11 mouse cellular contexts compared by ENCODE assay signal in the genomic region with DNA sequence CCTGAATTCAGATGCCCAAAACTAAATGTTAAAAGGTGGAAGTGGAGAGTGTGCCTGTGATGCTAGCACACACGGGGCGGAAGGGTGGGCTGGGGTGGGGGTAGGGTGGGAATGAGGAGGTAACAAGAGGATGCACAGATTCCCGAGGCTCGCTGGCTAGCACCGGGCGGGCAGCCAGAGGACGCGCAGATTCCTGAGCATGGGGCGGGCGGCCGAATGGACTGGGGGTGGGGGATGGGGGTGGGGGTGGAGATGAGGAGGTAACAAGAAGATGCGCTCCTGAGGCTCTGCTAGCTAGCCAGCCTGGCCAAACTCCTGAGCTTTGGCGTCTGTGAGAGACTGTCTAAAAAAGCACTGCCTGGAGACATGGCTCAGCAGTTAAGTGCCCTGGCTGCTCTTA. TPM values are rescaled to one million over a fixed set of nuclear protein-coding genes. Genes with fewer than 3 reads are reported as not detected.
A peak's percentile ranks its signal among the peaks of the same experiment; 100 is the strongest.
DNase-seq lines count a peak whose midpoint lies in the region; ATAC-seq and TF ChIP-seq lines count a peak whose summit lies in the region.
"Had no signal": no experiment of that assay in that cellular context is flagged by ENCODE, and none has a peak within 500 bp of the region (broad histone marks: within the 10 kb centered on the region; RNA-seq: fewer than 3 reads in every experiment).

No protein-coding gene starts in this region.

- WGBS in forebrain, embryonic 10.5 days = 3% methylated on average over 13 of the region's 13 CpGs
- WGBS in forebrain, embryonic 11.5 days = 7% methylated on average over 13 of the region's 13 CpGs
- 9% methylated on average over 13 of the region's 13 CpGs for WGBS in lung, embryonic 15.5 days
- 4% methylated on average over 13 of the region's 13 CpGs for WGBS in lung, postnatal 0 days
- WGBS in hindbrain, embryonic 13.5 days = 3% methylated on average over 13 of the region's 13 CpGs
- WGBS in stomach, embryonic 14.5 days = 3% methylated on average over 13 of the region's 13 CpGs

- H3K4me3 ChIP-seq in forebrain, embryonic 10.5 days = peak overlapping the region; percentile 9; the same call in 1 of the 2 replicates
- H3K4me3 ChIP-seq in forebrain, embryonic 11.5 days (ENCODE audit: low read depth, low read length) = no peak overlapping the region
- H3K4me3 ChIP-seq in lung, embryonic 15.5 days = no peak overlapping the region
- H3K4me3 ChIP-seq in lung, postnatal 0 days (ENCODE audit: low read depth, low read length) = no peak overlapping the region
- no peak overlapping the region for H3K4me3 ChIP-seq in hindbrain, embryonic 13.5 days
- no peak overlapping the region for H3K4me3 ChIP-seq in stomach, embryonic 14.5 days (ENCODE audit: low read depth, low read length)
- H3K4me3 ChIP-seq: liver, embryonic 15.5 days had no signal

- peaks cover 24% of the 10 kb centered on the region for H3K27me3 ChIP-seq in forebrain, embryonic 10.5 days (ENCODE audit: poor library complexity, severe bottlenecking)
- no peaks in the 10 kb centered on the region for H3K27me3 ChIP-seq in forebrain, embryonic 11.5 days (ENCODE audit: control insufficient read depth, insufficient read depth, low read length)
- H3K27me3 ChIP-seq in lung, embryonic 15.5 days = peaks cover 4% of the 10 kb centered on the region; the same call in 1 of the 2 replicates
- H3K27me3 ChIP-seq in lung, postnatal 0 days (replicated peaks; ENCODE audit: insufficient read depth, low read length) = no peaks in the 10 kb centered on the region
- H3K27me3 ChIP-seq in hindbrain, embryonic 13.5 days = no peaks in the 10 kb centered on the region
- H3K27me3 ChIP-seq in stomach, embryonic 14.5 days (ENCODE audit: control insufficient read depth, insufficient read depth, low read length) = no peaks in the 10 kb centered on the region

- H3K4me1 ChIP-seq in forebrain, embryonic 10.5 days = peaks cover 10% of the 10 kb centered on the region
- H3K4me1 ChIP-seq in forebrain, embryonic 11.5 days (replicated peaks; ENCODE audit: control insufficient read depth, insufficient read depth, low read length) = 0 out of 2 replicates have a peak, but pooled peaks cover 1% of the 10 kb centered on the region
- H3K4me1 ChIP-seq in lung, embryonic 15.5 days = peaks cover 4% of the 10 kb centered on the region; the same call in 1 of the 2 replicates
- H3K4me1 ChIP-seq in lung, postnatal 0 days (ENCODE audit: insufficient read depth, low read depth, low read length) = no peaks in the 10 kb centered on the region
- H3K4me1 ChIP-seq in hindbrain, embryonic 13.5 days (replicated peaks) = peaks cover 16% of the 10 kb centered on the region
- peaks cover 5% of the 10 kb centered on the region; the same call in 1 of the 2 replicates for H3K4me1 ChIP-seq in stomach, embryonic 14.5 days (ENCODE audit: control insufficient read depth, insufficient read depth, low read length)

- no peak for TF ChIP-seq CTCF in lung, postnatal 0 days (IDR thresholded peaks at IDR 0.05)

- H3K4me2 ChIP-seq in forebrain, embryonic 11.5 days (ENCODE audit: low read depth, low read length, severe bottlenecking) = no peak overlapping the region
- H3K4me2 ChIP-seq in lung, embryonic 15.5 days = peak overlapping the region; percentile 38
- H3K4me2 ChIP-seq in lung, postnatal 0 days (replicated peaks; ENCODE audit: low read depth, low read length) = no peak overlapping the region
- peak overlapping the region; percentile 25 for H3K4me2 ChIP-seq in hindbrain, embryonic 13.5 days
- peak overlapping the region; percentile 26; the same call in 1 of the 2 replicates for H3K4me2 ChIP-seq in stomach, embryonic 14.5 days (replicated peaks; ENCODE audit: low read depth, low read length)
- H3K4me2 ChIP-seq: liver, embryonic 15.5 days had no signal

- no peak for TF ChIP-seq EP300 in lung, postnatal 0 days (IDR thresholded peaks at IDR 0.05)

- H3K36me3 ChIP-seq in forebrain, embryonic 10.5 days (replicated peaks) = peaks cover 13% of the 10 kb centered on the region
- H3K36me3 ChIP-seq in forebrain, embryonic 11.5 days (ENCODE audit: control insufficient read depth, insufficient read depth, low read length) = no peaks in the 10 kb centered on the region
- H3K36me3 ChIP-seq in lung, embryonic 15.5 days = no peaks in the 10 kb centered on the region
- no peaks in the 10 kb centered on the region for H3K36me3 ChIP-seq in lung, postnatal 0 days (ENCODE audit: insufficient read depth, low read length)
- peaks cover 15% of the 10 kb centered on the region for H3K36me3 ChIP-seq in hindbrain, embryonic 13.5 days
- H3K36me3 ChIP-seq in stomach, embryonic 14.5 days (ENCODE audit: control insufficient read depth, insufficient read depth, low read length) = no peaks in the 10 kb centered on the region

- no peak overlapping the region for H3K9ac ChIP-seq in forebrain, embryonic 11.5 days (ENCODE audit: low read length)
- H3K9ac ChIP-seq in lung, embryonic 15.5 days = no peak overlapping the region
- no peak overlapping the region for H3K9ac ChIP-seq in lung, postnatal 0 days (replicated peaks; ENCODE audit: low read depth)
- no peak overlapping the region for H3K9ac ChIP-seq in hindbrain, embryonic 13.5 days
- H3K9ac ChIP-seq in stomach, embryonic 14.5 days (replicated peaks; ENCODE audit: low read depth, low read length) = no peak overlapping the region
- H3K9ac ChIP-seq: liver, embryonic 15.5 days had no signal

- no peak for ATAC-seq in forebrain, embryonic 11.5 days (replicated peaks; ENCODE audit: low FRiP score)
- ATAC-seq in lung, embryonic 15.5 days (ENCODE audit: borderline replicate concordance, extremely low read depth, low FRiP score, low TSS enrichment) = peak; percentile 57; the same call in 1 of the 2 replicates
- ATAC-seq in lung, postnatal 0 days = no peak
- no peak for ATAC-seq in hindbrain, embryonic 13.5 days (ENCODE audit: low FRiP score)
- no peak for ATAC-seq in stomach, embryonic 14.5 days (ENCODE audit: insufficient number of reproducible peaks, insufficient read depth, low FRiP score, low read depth)

- no peak overlapping the region for H3K27ac ChIP-seq in forebrain, embryonic 10.5 days
- H3K27ac ChIP-seq in forebrain, embryonic 11.5 days (ENCODE audit: low read depth, low read length) = no peak overlapping the region
- no peak overlapping the region for H3K27ac ChIP-seq in lung, embryonic 15.5 days
- H3K27ac ChIP-seq in lung, postnatal 0 days (ENCODE audit: low read length) = no peak overlapping the region
- H3K27ac ChIP-seq in hindbrain, embryonic 13.5 days = peak overlapping the region; percentile 10; the same call in 1 of the 2 replicates
- no peak overlapping the region for H3K27ac ChIP-seq in stomach, embryonic 14.5 days (ENCODE audit: low read length)
- H3K27ac ChIP-seq: liver, embryonic 15.5 days had no signal

- H3K9me3 ChIP-seq in forebrain, embryonic 10.5 days = no peaks in the 10 kb centered on the region
- no peaks in the 10 kb centered on the region for H3K9me3 ChIP-seq in forebrain, embryonic 11.5 days (ENCODE audit: control insufficient read depth, low read length)
- H3K9me3 ChIP-seq in lung, embryonic 15.5 days = no peaks in the 10 kb centered on the region
- no peaks in the 10 kb centered on the region for H3K9me3 ChIP-seq in lung, postnatal 0 days (ENCODE audit: low read length)
- H3K9me3 ChIP-seq in hindbrain, embryonic 13.5 days = no peaks in the 10 kb centered on the region
- no peaks in the 10 kb centered on the region for H3K9me3 ChIP-seq in stomach, embryonic 14.5 days (ENCODE audit: control insufficient read depth, low read depth, low read length)
- H3K9me3 ChIP-seq: liver, embryonic 15.5 days had no signal

- DNase-seq in forebrain, embryonic 10.5 days (ENCODE audit: extremely low spot score, low spot score) = no peak
- DNase-seq in forebrain, embryonic 11.5 days (ENCODE audit: low spot score) = no peak
- no peak for DNase-seq in lung, postnatal 0 days (ENCODE audit: low spot score)
- no peak for DNase-seq in frontal cortex, postnatal 14 days (ENCODE audit: low spot score in 2 of 2)
- no peak for DNase-seq in left cerebral cortex, adult 18-20 months (ENCODE audit: low spot score in 2 of 2)
- DNase-seq: B cell, adult 2 months; kidney, adult 18-20 months had no signal

RNA-seq across cellular contexts. Expression of a gene that starts 17.9 kb away (rescaled TPM):
- 15.7 and 16.2 TPM in 2 replicates for polyA plus RNA-seq in forebrain, embryonic 10.5 days (2016; fragmentation: Nextera tagmentation; extraction: Ambion mirVana)
- 18.2 and 19.6 TPM in 2 replicates for polyA plus RNA-seq in forebrain, embryonic 11.5 days (2014; fragmentation: Nextera tagmentation; extraction: Ambion mirVana)
- 5.8 and 6.9 TPM in 2 replicates for polyA plus RNA-seq in lung, embryonic 15.5 days (2015; fragmentation: Nextera tagmentation; extraction: Ambion mirVana)
- 3.9 TPM in 2 replicates for polyA plus RNA-seq in lung, postnatal 0 days (2015; fragmentation: Nextera tagmentation; extraction: Ambion mirVana)
- polyA plus RNA-seq in hindbrain, embryonic 13.5 days (2015; fragmentation: Nextera tagmentation; extraction: Ambion mirVana) = 24.1 and 24.9 TPM in 2 replicates
- 8.4 and 8.5 TPM in 2 replicates for polyA plus RNA-seq in stomach, embryonic 14.5 days (2014; fragmentation: Nextera tagmentation; extraction: Ambion mirVana)
- total RNA-seq in left cerebral cortex, adult 18-20 months (2021) = 100 to 1,000 TPM; 128 to 158 TPM

RNA-seq across cellular contexts. Expression of a gene that starts 29.1 kb away (rescaled TPM):
- polyA plus RNA-seq in forebrain, embryonic 10.5 days (2016; fragmentation: Nextera tagmentation; extraction: Ambion mirVana) = 0.14 and 0.23 TPM in 2 replicates
- polyA plus RNA-seq in forebrain, embryonic 11.5 days (2014; fragmentation: Nextera tagmentation; extraction: Ambion mirVana) = 0.20 and 0.37 TPM in 2 replicates
- polyA plus RNA-seq in lung, embryonic 15.5 days (2015; fragmentation: Nextera tagmentation; extraction: Ambion mirVana) = 0.59 and 0.63 TPM in 2 replicates
- 2.1 and 2.4 TPM in 2 replicates for polyA plus RNA-seq in lung, postnatal 0 days (2015; fragmentation: Nextera tagmentation; extraction: Ambion mirVana)
- polyA plus RNA-seq in hindbrain, embryonic 13.5 days (2015; fragmentation: Nextera tagmentation; extraction: Ambion mirVana) = 0.38 and 0.53 TPM in 2 replicates
- 1.1 and 1.2 TPM in 2 replicates for polyA plus RNA-seq in stomach, embryonic 14.5 days (2014; fragmentation: Nextera tagmentation; extraction: Ambion mirVana)
- total RNA-seq in left cerebral cortex, adult 18-20 months (2021) = under 1 TPM in 1 of 2 experiments, not detected in 1; 0.19 TPM

RNA-seq across cellular contexts. Expression of a gene that starts 30.7 kb away (rescaled TPM):
- not detected in 2 replicates for polyA plus RNA-seq in forebrain, embryonic 10.5 days (2016; fragmentation: Nextera tagmentation; extraction: Ambion mirVana)
- not detected in 2 replicates for polyA plus RNA-seq in forebrain, embryonic 11.5 days (2014; fragmentation: Nextera tagmentation; extraction: Ambion mirVana)
- not detected in 2 replicates for polyA plus RNA-seq in lung, embryonic 15.5 days (2015; fragmentation: Nextera tagmentation; extraction: Ambion mirVana)
- 2.6 and 4.2 TPM in 2 replicates for polyA plus RNA-seq in lung, postnatal 0 days (2015; fragmentation: Nextera tagmentation; extraction: Ambion mirVana)
- polyA plus RNA-seq in hindbrain, embryonic 13.5 days (2015; fragmentation: Nextera tagmentation; extraction: Ambion mirVana) = not detected in 2 replicates
- not detected in 2 replicates for polyA plus RNA-seq in stomach, embryonic 14.5 days (2014; fragmentation: Nextera tagmentation; extraction: Ambion mirVana)
- not detected for total RNA-seq in left cerebral cortex, adult 18-20 months (2021)
- polyA plus RNA-seq: liver, embryonic 15.5 days had no signal

RNA-seq across cellular contexts. Expression of a gene that starts 37.2 kb away (rescaled TPM):
- not detected in 2 replicates for polyA plus RNA-seq in forebrain, embryonic 10.5 days (2016; fragmentation: Nextera tagmentation; extraction: Ambion mirVana)
- polyA plus RNA-seq in forebrain, embryonic 11.5 days (2014; fragmentation: Nextera tagmentation; extraction: Ambion mirVana) = not detected in 2 replicates
- polyA plus RNA-seq in lung, embryonic 15.5 days (2015; fragmentation: Nextera tagmentation; extraction: Ambion mirVana) = not detected in 2 replicates
- not detected in 2 replicates for polyA plus RNA-seq in lung, postnatal 0 days (2015; fragmentation: Nextera tagmentation; extraction: Ambion mirVana)
- polyA plus RNA-seq in hindbrain, embryonic 13.5 days (2015; fragmentation: Nextera tagmentation; extraction: Ambion mirVana) = 3.3 and 7.5 TPM in 2 replicates
- 5.2 and 11.2 TPM in 2 replicates for polyA plus RNA-seq in stomach, embryonic 14.5 days (2014; fragmentation: Nextera tagmentation; extraction: Ambion mirVana)
- total RNA-seq in left cerebral cortex, adult 18-20 months (2021) = not detected

RNA-seq across cellular contexts. Expression of a gene that starts 42.2 kb away (rescaled TPM):
- polyA plus RNA-seq in forebrain, embryonic 10.5 days (2016; fragmentation: Nextera tagmentation; extraction: Ambion mirVana) = 13.5 and 16.1 TPM in 2 replicates
- polyA plus RNA-seq in forebrain, embryonic 11.5 days (2014; fragmentation: Nextera tagmentation; extraction: Ambion mirVana) = 22.1 and 24.1 TPM in 2 replicates
- 3.8 and 3.9 TPM in 2 replicates for polyA plus RNA-seq in lung, embryonic 15.5 days (2015; fragmentation: Nextera tagmentation; extraction: Ambion mirVana)
- polyA plus RNA-seq in lung, postnatal 0 days (2015; fragmentation: Nextera tagmentation; extraction: Ambion mirVana) = 0.84 and 2.2 TPM in 2 replicates
- 43.5 and 45.9 TPM in 2 replicates for polyA plus RNA-seq in hindbrain, embryonic 13.5 days (2015; fragmentation: Nextera tagmentation; extraction: Ambion mirVana)
- polyA plus RNA-seq in stomach, embryonic 14.5 days (2014; fragmentation: Nextera tagmentation; extraction: Ambion mirVana) = 7.1 and 9.4 TPM in 2 replicates
- total RNA-seq in left cerebral cortex, adult 18-20 months (2021) = 10 to 100 TPM; 77.6 to 89.6 TPM

Comparison
In these comparisons a context has a peak if more than half of its experiments do, and no peak if none do; other contexts are left out.
1. H3K4me2 ChIP-seq: peak in lung, embryonic 15.5 days (single experiment), hindbrain, embryonic 13.5 days (single experiment) and stomach, embryonic 14.5 days (single experiment); none in forebrain, embryonic 11.5 days (single experiment) and lung, postnatal 0 days (single experiment).